Mouse (Mus musculus): Measurements from ENCODE around the gene Clcn1. TPM values are rescaled to one million over a fixed set of nuclear protein-coding genes. Genes with fewer than 3 reads are reported as not detected.

Clcn1 gene
- polyA plus RNA-seq, 1 experiment from 2014 or later = 0.18 TPM

GRCm38 (mm10) chr6:42330946-42331345 is 44.5 kb downstream of the Clcn1 start:
- H3K9ac ChIP-seq (ENCODE audit: low read depth, low read length) = no peak overlapping the region
- TF ChIP-seq CTCF (IDR thresholded peaks at IDR 0.05; ENCODE audit: low read depth) = no peak
- ATAC-seq = no peak
- WGBS = 88% methylated on average over 3 of the region's 3 CpGs
- no peaks in the 10 kb centered on the region for H3K9me3 ChIP-seq (ENCODE audit: control insufficient read depth)
- no peak overlapping the region for H3K4me3 ChIP-seq (ENCODE audit: low read depth, low read length)
- H3K27me3 ChIP-seq (replicated peaks; ENCODE audit: control insufficient read depth, insufficient read depth, low read length) = no peaks in the 10 kb centered on the region; the same call in 1 of the 2 replicates
- no peaks in the 10 kb centered on the region for H3K4me1 ChIP-seq (replicated peaks; ENCODE audit: control insufficient read depth, insufficient read depth, low read length)
- H3K4me2 ChIP-seq (replicated peaks; ENCODE audit: low read depth) = no peak overlapping the region
- H3K27ac ChIP-seq (ENCODE audit: low read depth, low read length) = no peak overlapping the region
- H3K36me3 ChIP-seq (ENCODE audit: control insufficient read depth, insufficient read depth) = no peaks in the 10 kb centered on the region

- no peak overlapping the region for H3K4me2 ChIP-seq (replicated peaks; ENCODE audit: low read depth)
- H3K4me1 ChIP-seq (replicated peaks; ENCODE audit: control insufficient read depth, insufficient read depth, low read length) = no peaks in the 10 kb centered on the region
- no peaks in the 10 kb centered on the region for H3K27me3 ChIP-seq (replicated peaks; ENCODE audit: control insufficient read depth, insufficient read depth, low read length)
- ATAC-seq = no peak
- no peak overlapping the region for H3K27ac ChIP-seq (ENCODE audit: low read depth, low read length)
- TF ChIP-seq CTCF (IDR thresholded peaks at IDR 0.05; ENCODE audit: low read depth) = no peak
- H3K9ac ChIP-seq (ENCODE audit: low read depth, low read length) = no peak overlapping the region
- H3K4me3 ChIP-seq (ENCODE audit: low read depth, low read length) = no peak overlapping the region
- WGBS = 88% methylated on average over 2 of the region's 2 CpGs
- no peaks in the 10 kb centered on the region for H3K36me3 ChIP-seq (ENCODE audit: control insufficient read depth, insufficient read depth)
- no peaks in the 10 kb centered on the region for H3K9me3 ChIP-seq (ENCODE audit: control insufficient read depth)
Observed at GRCm38 (mm10) chr6:42339189-42339588, 52.7 kb downstream of the Clcn1 start.

- no peaks in the 10 kb centered on the region for H3K36me3 ChIP-seq (ENCODE audit: control insufficient read depth, insufficient read depth)
- no peak overlapping the region for H3K4me2 ChIP-seq (replicated peaks; ENCODE audit: low read depth)
- H3K27ac ChIP-seq (ENCODE audit: low read depth, low read length) = no peak overlapping the region
- TF ChIP-seq CTCF (IDR thresholded peaks at IDR 0.05; ENCODE audit: low read depth) = no peak
- 64% methylated on average over 5 of the region's 5 CpGs for WGBS
- H3K9me3 ChIP-seq (ENCODE audit: control insufficient read depth) = no peaks in the 10 kb centered on the region
- H3K27me3 ChIP-seq (replicated peaks; ENCODE audit: control insufficient read depth, insufficient read depth, low read length) = no peaks in the 10 kb centered on the region
- H3K4me3 ChIP-seq (ENCODE audit: low read depth, low read length) = no peak overlapping the region
- H3K4me1 ChIP-seq (replicated peaks; ENCODE audit: control insufficient read depth, insufficient read depth, low read length) = no peaks in the 10 kb centered on the region
- H3K9ac ChIP-seq (ENCODE audit: low read depth, low read length) = no peak overlapping the region
- no peak for ATAC-seq
Observed at GRCm38 (mm10) chr6:42339981-42340380, 53.5 kb downstream of the Clcn1 start.

- Histone ChIP-seq H3K4me2 (replicated peaks; ENCODE audit: low read depth) (no peak overlapping the region), H3K9me3 (ENCODE audit: control insufficient read depth) (no peaks in the 10 kb centered on the region), H3K4me1 (replicated peaks; ENCODE audit: control insufficient read depth, insufficient read depth, low read length) (no peaks in the 10 kb centered on the region), H3K27ac (ENCODE audit: low read depth, low read length) (no peak overlapping the region), H3K4me3 (ENCODE audit: low read depth, low read length) (no peak overlapping the region), H3K27me3 (replicated peaks; ENCODE audit: control insufficient read depth, insufficient read depth, low read length) (no peaks in the 10 kb centered on the region), H3K9ac (ENCODE audit: low read depth, low read length) (no peak overlapping the region), H3K36me3 (ENCODE audit: control insufficient read depth, insufficient read depth) (no peaks in the 10 kb centered on the region)
- no peak for ATAC-seq
- no peak for TF ChIP-seq CTCF (IDR thresholded peaks at IDR 0.05; ENCODE audit: low read depth)
- WGBS = 33% methylated on average over 1 of the region's 1 CpGs
Observed at GRCm38 (mm10) chr6:42342171-42342570, 55.7 kb downstream of the Clcn1 start.

GRCm38 (mm10) chr6:42343361-42344120 is 57.1 kb downstream of the Clcn1 start:
- no peak overlapping the region for H3K9ac ChIP-seq (ENCODE audit: low read depth, low read length)
- no peak for TF ChIP-seq CTCF (IDR thresholded peaks at IDR 0.05; ENCODE audit: low read depth)
- H3K27me3 ChIP-seq (replicated peaks; ENCODE audit: control insufficient read depth, insufficient read depth, low read length) = no peaks in the 10 kb centered on the region
- H3K4me3 ChIP-seq (ENCODE audit: low read depth, low read length) = no peak overlapping the region
- no peaks in the 10 kb centered on the region for H3K36me3 ChIP-seq (ENCODE audit: control insufficient read depth, insufficient read depth)
- H3K27ac ChIP-seq (ENCODE audit: low read depth, low read length) = no peak overlapping the region
- no peak for ATAC-seq
- H3K4me1 ChIP-seq (replicated peaks; ENCODE audit: control insufficient read depth, insufficient read depth, low read length) = no peaks in the 10 kb centered on the region
- WGBS = 69% methylated on average over 9 of the region's 9 CpGs
- H3K9me3 ChIP-seq (ENCODE audit: control insufficient read depth) = no peaks in the 10 kb centered on the region
- no peak overlapping the region for H3K4me2 ChIP-seq (replicated peaks; ENCODE audit: low read depth)

- Histone ChIP-seq H3K4me3 (ENCODE audit: low read depth, low read length) (no peak overlapping the region), H3K4me1 (replicated peaks; ENCODE audit: control insufficient read depth, insufficient read depth, low read length) (no peaks in the 10 kb centered on the region), H3K27me3 (replicated peaks; ENCODE audit: control insufficient read depth, insufficient read depth, low read length) (no peaks in the 10 kb centered on the region), H3K4me2 (replicated peaks; ENCODE audit: low read depth) (no peak overlapping the region), H3K36me3 (ENCODE audit: control insufficient read depth, insufficient read depth) (no peaks in the 10 kb centered on the region), H3K9ac (ENCODE audit: low read depth, low read length) (no peak overlapping the region), H3K27ac (ENCODE audit: low read depth, low read length) (no peak overlapping the region), H3K9me3 (ENCODE audit: control insufficient read depth) (no peaks in the 10 kb centered on the region)
- WGBS = 95% methylated on average over 1 of the region's 1 CpGs
- no peak for TF ChIP-seq CTCF (IDR thresholded peaks at IDR 0.05; ENCODE audit: low read depth)
- no peak for ATAC-seq
Observed at GRCm38 (mm10) chr6:42344255-42344654, 57.8 kb downstream of the Clcn1 start.
